Mouse (Mus musculus) lung, embryonic 15.5 days (tissue): Measurements from ENCODE around the gene Fscb. TPM values are rescaled to one million over a fixed set of nuclear protein-coding genes. Genes with fewer than 3 reads are reported as not detected.

Source experiments
- ATAC-seq: fragments of 200-750 bp; cut with Nextera tagmentation; 2 replicates; pipeline ENCODE4 v1.8.0; 2017; ENCODE audit warnings: moderate number of reproducible peaks, borderline replicate concordance; ENCODE audit not compliant: low FRiP score, low TSS enrichment; ENCODE audit errors: extremely low read depth
- H3K27ac ChIP-seq: fragments of 300-500 bp; sonication (generic); 2 replicates; pipeline ENCODE4 v1.5.1; 2015; ENCODE audit warnings: moderate library complexity, mild to moderate bottlenecking, inconsistent platforms
- H3K27me3 ChIP-seq: fragments of 300-500 bp; sonication (generic); 2 replicates; pipeline ENCODE4 v1.6.1; 2015; ENCODE audit warnings: inconsistent platforms
- H3K36me3 ChIP-seq: fragments of 300-500 bp; sonication (generic); 2 replicates; pipeline ENCODE4 v1.6.1; 2015; ENCODE audit warnings: inconsistent platforms
- H3K4me1 ChIP-seq: fragments of 300-500 bp; sonication (generic); 2 replicates; pipeline ENCODE4 v1.6.1; 2015; ENCODE audit warnings: inconsistent platforms
- H3K4me2 ChIP-seq: fragments of 300-500 bp; sonication (generic); 2 replicates; pipeline ENCODE4 v1.6.1; 2015; ENCODE audit warnings: inconsistent platforms, mild to moderate bottlenecking, moderate library complexity
- H3K4me3 ChIP-seq: fragments of 300-500 bp; sonication (generic); 2 replicates; pipeline ENCODE4 v1.5.1; 2015; ENCODE audit warnings: mild to moderate bottlenecking, inconsistent platforms
- H3K9ac ChIP-seq: fragments of 300-500 bp; sonication (generic); 2 replicates; pipeline ENCODE4 v1.6.1; 2015; ENCODE audit warnings: inconsistent platforms
- H3K9me3 ChIP-seq: fragments of 300-500 bp; sonication (generic); 2 replicates; pipeline ENCODE4 v1.6.1; 2016; ENCODE audit warnings: inconsistent platforms
- WGBS: fragments of 180-500 bp; shearing (Covaris S2); methylation state at CpG from one replicate; pipeline ENCODE4 v1.1.7; 2015; 5-methylcytosine and 5-hydroxymethylcytosine counted together
- polyA plus RNA-seq: library from polyadenylated mRNA; unstranded; fragments of >200 nt; fragmentation: Nextera tagmentation; extraction: Ambion mirVana; gene quantifications from 2 replicates; pipeline ENCODE4 v1.2.1, GENCODE M21; 2015

Fscb gene
- polyA plus RNA-seq, result not detected in 2 replicates

GRCm38 (mm10) chr12:64474590-64474989 lies at the start of gene Fscb:
Gene Fscb (minus strand): TSS chr12:64474690.
- ATAC-seq, result no peak
- 65% methylated on average over 1 of the region's 1 CpGs for whole genome bisulfite sequencing
- H3K27me3 ChIP-seq, result no peaks in the 10 kb centered on the region

GRCm38 (mm10) chr12:64516775-64517174 lies 42.3 kb upstream of the Fscb start:
- no peak overlapping the region for H3K4me3 ChIP-seq
- H3K36me3 ChIP-seq, result no peaks in the 10 kb centered on the region
- H3K4me1 ChIP-seq, result no peaks in the 10 kb centered on the region
- no peaks in the 10 kb centered on the region for H3K9me3 ChIP-seq
- no peak for ATAC-seq
- no peaks in the 10 kb centered on the region for H3K27me3 ChIP-seq
- WGBS, result 55% methylated on average over 2 of the region's 2 CpGs
- H3K4me2 ChIP-seq, result no peak overlapping the region
- no peak overlapping the region for H3K9ac ChIP-seq
- H3K27ac ChIP-seq, result no peak overlapping the region

More at GRCm38 (mm10) chr12:64474590-64474989, at the start of gene Fscb:
- Histone ChIP-seq H3K4me3 (no peak within 1 kb of the TSS), H3K9me3 (no peaks in the 10 kb centered on the region), H3K9ac (no peak within 1 kb of the TSS), H3K27ac (no peak within 1 kb of the TSS), H3K4me1 (no peaks in the 10 kb centered on the region), H3K4me2 (no peak within 1 kb of the TSS), H3K36me3 (no peaks in the 10 kb centered on the region)

- H3K9me3 ChIP-seq, result no peaks in the 10 kb centered on the region
- H3K4me1 ChIP-seq, result no peaks in the 10 kb centered on the region
- no peaks in the 10 kb centered on the region for H3K36me3 ChIP-seq
- no peaks in the 10 kb centered on the region for H3K27me3 ChIP-seq
- 87% methylated on average over 1 of the region's 1 CpGs for WGBS
- ATAC-seq, result no peak
- no peak overlapping the region for H3K4me2 ChIP-seq
- no peak overlapping the region for H3K4me3 ChIP-seq
- no peak overlapping the region for H3K9ac ChIP-seq
- H3K27ac ChIP-seq, result no peak overlapping the region
These were observed 38.9 kb upstream of the Fscb start for GRCm38 (mm10) chr12:64513439-64513838.

- H3K4me2 ChIP-seq, result no peak overlapping the region
- no peak for ATAC-seq
- no peak overlapping the region for H3K4me3 ChIP-seq
- no peak overlapping the region for H3K9ac ChIP-seq
- 69% methylated on average over 5 of the region's 5 CpGs for WGBS
- H3K36me3 ChIP-seq, result no peaks in the 10 kb centered on the region
- no peaks in the 10 kb centered on the region for H3K9me3 ChIP-seq
- H3K27me3 ChIP-seq, result no peaks in the 10 kb centered on the region
- H3K4me1 ChIP-seq, result no peaks in the 10 kb centered on the region
- H3K27ac ChIP-seq, result no peak overlapping the region
These were observed 23.2 kb upstream of the Fscb start for GRCm38 (mm10) chr12:64497706-64498105.

- WGBS, result 69% methylated on average over 1 of the region's 1 CpGs
- Histone ChIP-seq H3K27me3 (no peaks in the 10 kb centered on the region), H3K9me3 (no peaks in the 10 kb centered on the region), H3K4me2 (no peak overlapping the region), H3K9ac (no peak overlapping the region), H3K4me3 (no peak overlapping the region), H3K27ac (no peak overlapping the region), H3K36me3 (no peaks in the 10 kb centered on the region), H3K4me1 (no peaks in the 10 kb centered on the region)
- no peak for ATAC-seq
These were observed 875 bp downstream of the Fscb start for GRCm38 (mm10) chr12:64473615-64474014.

- WGBS, result 92% methylated on average over 1 of the region's 1 CpGs
- no peak overlapping the region for H3K9ac ChIP-seq
- no peak for ATAC-seq
- H3K4me3 ChIP-seq, result no peak overlapping the region
- no peaks in the 10 kb centered on the region for H3K4me1 ChIP-seq
- H3K36me3 ChIP-seq, result no peaks in the 10 kb centered on the region
- H3K4me2 ChIP-seq, result no peak overlapping the region
- H3K9me3 ChIP-seq, result no peaks in the 10 kb centered on the region
- H3K27ac ChIP-seq, result no peak overlapping the region
- no peaks in the 10 kb centered on the region for H3K27me3 ChIP-seq
These were observed 1.4 kb downstream of the Fscb start for GRCm38 (mm10) chr12:64473136-64473535.

GRCm38 (mm10) chr12:64455228-64455627 lies 19.3 kb downstream of the Fscb start:
- Histone ChIP-seq H3K9ac (no peak overlapping the region), H3K9me3 (no peaks in the 10 kb centered on the region), H3K4me3 (no peak overlapping the region), H3K27ac (no peak overlapping the region), H3K4me1 (no peaks in the 10 kb centered on the region), H3K27me3 (no peaks in the 10 kb centered on the region), H3K36me3 (no peaks in the 10 kb centered on the region), H3K4me2 (no peak overlapping the region)
- no peak for ATAC-seq

GRCm38 (mm10) chr12:64449911-64450310 lies 24.6 kb downstream of the Fscb start:
- Histone ChIP-seq H3K9ac (no peak overlapping the region), H3K36me3 (no peaks in the 10 kb centered on the region), H3K4me3 (no peak overlapping the region), H3K27ac (no peak overlapping the region), H3K9me3 (no peaks in the 10 kb centered on the region), H3K27me3 (no peaks in the 10 kb centered on the region), H3K4me2 (no peak overlapping the region), H3K4me1 (no peaks in the 10 kb centered on the region)
- no peak for ATAC-seq
- 59% methylated on average over 9 of the region's 9 CpGs for WGBS

GRCm38 (mm10) chr12:64436675-64437074 lies 37.8 kb downstream of the Fscb start:
- Histone ChIP-seq H3K27ac (no peak overlapping the region), H3K27me3 (no peaks in the 10 kb centered on the region), H3K4me2 (no peak overlapping the region), H3K4me3 (no peak overlapping the region), H3K9ac (no peak overlapping the region), H3K36me3 (no peaks in the 10 kb centered on the region), H3K9me3 (no peaks in the 10 kb centered on the region), H3K4me1 (no peaks in the 10 kb centered on the region)
- WGBS, result 31% methylated on average over 2 of the region's 2 CpGs
- no peak for ATAC-seq
